Mouse (Mus musculus) brown adipose tissue, adult 24 weeks (tissue): Measurements from ENCODE around the gene Ly6g5b. TPM values are rescaled to one million over a fixed set of nuclear protein-coding genes. Genes with fewer than 3 reads are reported as not detected.

Experiments used
- H3K27ac ChIP-seq: fragments of 200-500 bp; replicated peaks from 2 replicates; pipeline ENCODE4 v1.5.1; 2012; ENCODE audit warnings: low read depth, mild to moderate bottlenecking, low read length
- H3K4me1 ChIP-seq: fragments of 200-500 bp; 2 replicates; pipeline ENCODE4 v1.6.1; 2012; ENCODE audit warnings: low read length, mixed read lengths; ENCODE audit not compliant: control insufficient read depth, insufficient read depth, insufficient read length
- H3K4me3 ChIP-seq: fragments of 200-500 bp; 2 replicates; pipeline ENCODE4 v1.5.1; 2012; ENCODE audit warnings: low read depth, mild to moderate bottlenecking, low read length, moderate library complexity; ENCODE audit not compliant: insufficient read depth
- polyA plus RNA-seq: library from polyadenylated mRNA; stranded (reverse); fragments of >200 nt; gene quantifications from 2 replicates; pipeline ENCODE4 v1.2.4, GENCODE M21; 2012; ENCODE audit not compliant: missing spikeins, insufficient read depth, insufficient read length

Ly6g5b gene
- polyA plus RNA-seq = not detected in 2 replicates

DNA sequence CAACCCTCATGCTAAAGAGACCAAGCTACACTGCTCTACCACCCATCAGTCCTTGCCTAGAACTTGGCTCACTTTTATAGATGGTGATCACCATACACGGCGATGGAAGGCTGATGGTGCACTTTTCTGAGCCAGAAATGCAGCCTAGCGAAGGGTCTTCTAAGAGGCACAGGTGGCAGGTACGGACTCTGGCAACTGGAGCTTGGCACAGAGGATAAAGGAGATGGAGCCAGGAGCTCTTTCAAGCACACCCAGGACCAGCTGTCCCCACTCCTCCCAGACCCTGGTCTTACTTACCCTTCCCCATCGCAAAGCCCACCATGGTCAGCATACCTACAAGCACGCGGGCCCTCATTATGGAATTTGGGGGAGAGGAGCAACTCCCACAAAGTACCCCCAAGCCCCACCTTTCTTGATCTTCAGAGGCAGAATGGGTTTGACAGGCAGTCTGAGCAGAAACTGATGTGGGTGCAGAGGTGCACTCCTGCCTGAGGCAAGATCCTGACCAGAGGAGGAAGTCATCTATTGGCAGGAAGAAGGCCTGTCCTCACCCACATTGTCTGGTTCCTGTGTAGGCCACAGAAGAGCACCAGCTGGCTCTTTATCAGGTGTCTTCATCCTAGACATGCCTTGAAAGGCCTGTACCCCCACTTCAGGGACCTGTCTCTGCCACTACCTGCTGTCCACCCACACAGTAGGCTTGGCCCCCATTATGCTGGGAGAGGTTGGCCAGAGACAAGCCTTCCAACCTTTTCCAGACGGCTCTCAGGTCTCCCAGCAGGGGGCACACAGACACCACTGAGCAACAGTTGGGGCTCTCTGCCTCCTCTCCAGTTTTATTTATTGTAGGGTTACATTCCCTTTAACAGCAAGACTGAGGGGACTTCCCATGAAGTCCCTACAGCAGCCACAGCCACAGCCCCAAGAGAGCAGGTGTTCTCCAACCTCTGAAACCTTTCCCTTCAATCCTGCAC is at the start of gene Ly6g5b:
Ly6g5b (minus strand) TSS at position 383 of the 974 bp plus-strand sequence.
- H3K27ac ChIP-seq = no peak within 1 kb of the TSS
- no peak within 1 kb of the TSS for H3K4me3 ChIP-seq
- H3K4me1 ChIP-seq = peaks cover 2% of the 10 kb centered on the region; the same call in 1 of the 2 replicates

DNA sequence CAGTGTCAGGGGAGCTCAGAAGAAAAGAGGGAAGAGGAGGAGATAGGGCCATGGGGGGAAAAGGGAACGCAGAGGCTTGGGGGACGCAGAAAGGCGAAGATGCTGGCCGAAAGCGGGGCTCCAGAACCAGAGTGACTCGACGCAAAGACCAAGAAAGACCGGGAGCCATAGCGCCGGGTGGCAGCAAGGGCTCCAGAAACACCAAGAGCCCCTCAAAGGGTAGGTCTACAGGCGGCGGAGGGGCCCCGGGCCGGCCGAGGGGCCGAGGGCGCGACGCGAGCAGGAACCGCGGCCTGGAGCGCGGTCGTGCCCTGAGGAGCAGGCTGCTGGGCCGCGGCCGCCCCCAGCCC is 49.0 kb upstream of the Ly6g5b start:
- Histone ChIP-seq H3K4me1 (peaks cover 13% of the 10 kb centered on the region), H3K4me3 (peak overlapping the region; percentile 95), H3K27ac (peak overlapping the region; percentile 78)

DNA sequence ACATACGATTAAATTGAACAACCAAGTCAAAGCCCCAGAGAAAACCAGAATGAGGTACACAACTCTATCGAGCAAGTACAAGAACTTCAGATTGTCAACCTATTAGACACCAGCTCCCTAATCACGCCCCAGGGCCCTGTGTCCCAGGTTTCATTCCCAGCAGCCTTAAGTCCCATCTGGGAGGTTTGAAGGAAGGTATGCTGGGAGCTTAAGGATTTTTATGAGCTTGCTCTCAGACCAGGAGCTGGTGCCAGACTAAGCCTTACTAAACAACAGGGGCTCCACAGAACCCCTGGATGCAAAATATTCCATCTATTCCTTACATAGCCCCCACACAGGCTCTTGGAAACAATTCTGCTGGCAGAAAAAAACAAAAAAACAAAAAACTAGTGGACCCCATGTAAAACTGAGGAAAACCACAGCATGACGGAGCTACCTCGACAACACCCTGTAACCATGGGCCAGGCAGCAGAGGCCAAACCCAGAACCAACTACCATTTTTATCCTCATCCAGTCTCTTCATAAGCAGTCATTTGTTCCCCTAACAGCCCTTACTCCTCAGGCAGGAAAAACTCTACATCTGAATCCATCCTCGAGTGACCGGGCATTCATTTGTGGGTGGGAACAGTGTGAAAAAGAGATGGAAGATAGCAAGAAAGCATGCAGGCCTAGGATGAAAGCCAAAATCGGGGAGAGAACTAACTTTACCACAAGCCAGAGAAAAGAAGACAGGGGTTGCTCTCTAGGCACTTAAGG is 48.3 kb upstream of the Ly6g5b start:
- Histone ChIP-seq H3K4me3 (peak overlapping the region; percentile 95), H3K4me1 (peaks cover 13% of the 10 kb centered on the region), H3K27ac (peak overlapping the region; percentile 78)

DNA sequence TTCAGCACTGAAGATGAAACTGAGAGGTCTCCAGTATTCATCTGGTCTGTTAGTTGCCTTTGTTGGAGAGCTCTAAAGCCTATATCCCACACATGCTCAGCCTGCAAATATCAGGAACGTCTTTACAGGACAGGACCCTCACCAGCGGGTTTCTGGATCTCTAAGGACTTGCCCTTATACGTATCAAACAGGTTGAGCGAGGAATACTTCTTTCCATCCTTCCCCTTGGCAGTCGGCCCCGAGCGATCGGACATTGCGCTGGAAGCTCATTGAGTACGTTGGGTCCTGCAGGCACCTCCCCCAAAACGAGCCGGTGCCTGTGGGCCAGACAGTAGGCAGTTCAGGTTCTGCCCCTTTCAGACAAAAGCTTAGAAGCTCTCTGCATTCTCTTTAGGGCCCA is 47.5 kb upstream of the Ly6g5b start:
- no peak overlapping the region for H3K27ac ChIP-seq
- H3K4me1 ChIP-seq = peaks cover 13% of the 10 kb centered on the region
- peak overlapping the region; percentile 27 for H3K4me3 ChIP-seq

DNA sequence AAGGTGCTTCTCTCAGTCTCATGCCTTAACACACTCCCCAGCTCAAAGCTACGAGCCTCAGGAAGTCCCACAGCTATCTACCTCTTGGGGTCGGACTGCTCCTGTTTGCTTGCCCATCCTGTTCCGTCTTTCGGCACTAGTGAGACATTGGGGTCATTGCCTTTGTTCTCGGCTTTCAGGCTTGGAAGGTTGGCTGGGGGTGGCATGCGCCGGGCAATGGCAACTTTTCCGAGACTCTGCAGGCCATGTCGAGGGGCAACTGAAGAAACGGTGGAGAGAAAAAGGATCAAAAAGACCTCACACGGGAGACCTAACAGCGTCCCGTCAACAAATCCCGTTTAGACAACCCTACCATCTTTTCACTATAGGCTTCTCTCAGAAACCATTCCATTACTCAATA is 46.9 kb upstream of the Ly6g5b start:
- Histone ChIP-seq H3K27ac (no peak overlapping the region), H3K4me3 (no peak overlapping the region), H3K4me1 (peaks cover 13% of the 10 kb centered on the region)

DNA sequence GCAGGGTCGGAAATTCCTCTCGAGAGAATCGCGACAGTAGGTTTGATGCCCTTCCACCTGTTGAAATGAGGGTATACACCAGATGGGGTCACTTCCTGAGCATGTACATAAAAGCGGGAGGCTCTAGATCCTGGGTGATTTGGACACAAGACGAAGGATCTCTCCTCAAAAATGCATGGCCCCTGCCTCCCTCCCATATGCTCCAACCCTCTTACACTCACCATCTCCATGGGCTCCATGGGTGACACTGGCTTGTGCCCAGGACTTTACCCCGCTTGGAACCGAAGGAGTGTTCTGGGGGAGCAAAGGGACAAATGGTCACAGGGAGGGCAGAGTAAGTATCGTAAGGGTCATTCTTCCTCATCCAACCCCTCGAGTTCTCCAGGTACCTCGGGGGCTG is 46.2 kb upstream of the Ly6g5b start:
- Histone ChIP-seq H3K27ac (no peak overlapping the region), H3K4me3 (no peak overlapping the region), H3K4me1 (peaks cover 13% of the 10 kb centered on the region)

DNA sequence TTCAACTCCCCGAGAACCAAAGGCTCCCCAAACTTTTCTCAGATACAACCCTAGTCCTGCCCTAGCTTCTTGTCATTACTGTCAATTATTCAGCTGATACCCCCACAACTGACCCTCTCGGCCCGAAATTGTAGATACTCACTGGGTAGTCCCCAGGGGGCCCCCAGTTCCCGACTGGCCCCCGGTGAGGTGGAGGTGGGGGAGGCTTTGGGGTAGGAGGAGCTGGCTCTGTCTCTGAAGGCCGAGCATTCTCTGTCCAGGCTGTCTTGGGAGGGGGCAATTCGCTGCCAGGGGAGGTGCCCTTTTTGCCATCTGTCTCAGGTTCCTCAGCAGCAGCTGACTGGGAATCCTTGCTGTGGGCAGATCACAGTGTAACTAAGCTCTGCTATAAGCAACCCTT is 44.4 kb upstream of the Ly6g5b start:
- Histone ChIP-seq H3K4me3 (no peak overlapping the region), H3K27ac (no peak overlapping the region), H3K4me1 (peaks cover 10% of the 10 kb centered on the region)

DNA sequence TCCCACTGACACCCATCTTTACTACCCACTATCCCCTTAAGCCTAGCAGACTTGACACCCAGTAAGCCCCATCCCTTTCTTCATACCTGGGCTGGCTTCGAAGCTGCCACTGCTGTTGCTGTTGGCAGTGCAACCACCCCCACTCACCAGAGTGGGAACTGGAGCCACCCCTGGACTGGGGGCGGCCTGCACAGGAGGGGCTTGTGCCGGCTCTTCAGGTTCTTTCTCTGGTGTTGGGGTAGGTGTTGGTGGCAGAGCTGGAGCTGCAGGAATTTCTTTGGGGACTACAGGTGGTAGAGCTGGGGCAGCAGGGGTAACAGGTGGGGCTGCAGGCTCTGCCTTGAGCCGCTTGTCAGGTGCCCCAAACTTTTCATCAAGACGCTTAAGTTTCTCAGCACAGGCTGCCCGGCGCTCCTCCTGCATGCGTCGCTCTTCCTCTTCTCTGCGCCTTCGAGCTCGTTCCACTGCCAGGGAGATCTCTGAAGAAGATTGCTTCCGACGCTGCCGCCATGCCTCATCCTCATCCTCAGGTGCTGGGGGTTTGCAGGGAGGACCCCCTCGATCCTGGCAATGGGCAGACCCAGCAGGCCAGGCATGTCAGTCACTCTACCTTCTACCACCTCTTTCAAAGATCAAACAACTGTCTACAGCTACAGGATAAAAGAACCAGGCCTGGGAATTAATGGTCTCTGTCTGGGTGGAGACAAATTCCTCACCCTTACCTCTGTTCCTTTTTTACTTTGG is 43.8 kb upstream of the Ly6g5b start:
- H3K4me3 ChIP-seq = no peak overlapping the region
- no peak overlapping the region for H3K27ac ChIP-seq
- H3K4me1 ChIP-seq = peaks cover 10% of the 10 kb centered on the region

DNA sequence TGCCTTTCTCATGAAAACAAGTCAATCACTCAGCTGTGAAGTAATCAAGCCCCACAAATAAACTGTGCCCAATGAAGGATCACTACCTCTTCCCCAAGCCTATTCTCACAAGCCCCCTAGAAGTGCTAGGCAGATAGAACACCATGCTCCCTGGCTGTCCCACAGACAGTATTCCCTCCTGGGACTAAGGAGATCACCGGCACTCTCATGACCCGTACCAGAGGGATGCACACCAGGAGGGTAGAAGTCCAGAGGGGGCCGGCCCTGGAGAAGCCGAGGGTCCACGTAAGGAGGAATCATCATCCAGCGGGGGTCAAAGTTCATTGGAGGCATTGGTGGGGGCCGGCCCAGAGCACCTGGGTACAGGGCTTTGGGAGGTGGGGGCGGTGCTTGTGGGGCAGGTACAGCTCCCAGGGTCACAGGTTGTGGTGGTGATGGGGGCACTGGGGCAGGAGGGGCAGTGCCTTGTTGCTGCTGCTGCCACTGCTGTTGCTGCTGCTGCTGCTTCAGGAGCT is 42.5 kb upstream of the Ly6g5b start:
- H3K4me1 ChIP-seq = peaks cover 6% of the 10 kb centered on the region
- no peak overlapping the region for H3K4me3 ChIP-seq
- H3K27ac ChIP-seq = no peak overlapping the region

DNA sequence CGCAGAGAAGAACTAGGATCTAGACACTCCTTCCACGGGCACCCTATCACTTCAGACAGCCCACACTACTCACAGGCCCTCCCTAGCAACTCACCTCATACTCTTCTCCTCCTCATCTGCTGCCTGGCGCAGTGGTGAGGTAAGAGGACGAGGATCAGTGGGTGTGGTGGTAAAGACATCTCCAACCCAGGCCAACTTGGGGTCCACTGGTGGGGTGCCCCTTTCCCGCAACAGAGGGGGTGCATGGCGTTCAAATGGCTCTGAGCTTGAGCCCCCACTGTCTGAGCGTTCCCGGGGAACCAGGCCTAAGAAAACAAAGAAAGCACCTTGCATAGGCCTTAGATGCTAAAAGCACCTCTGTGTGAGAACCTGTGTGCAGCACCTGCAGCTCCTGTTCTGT is 42.0 kb upstream of the Ly6g5b start:
- 0 out of 2 replicates have a peak, but pooled peaks cover 3% of the 10 kb centered on the region for H3K4me1 ChIP-seq
- no peak overlapping the region for H3K4me3 ChIP-seq
- no peak overlapping the region for H3K27ac ChIP-seq

DNA sequence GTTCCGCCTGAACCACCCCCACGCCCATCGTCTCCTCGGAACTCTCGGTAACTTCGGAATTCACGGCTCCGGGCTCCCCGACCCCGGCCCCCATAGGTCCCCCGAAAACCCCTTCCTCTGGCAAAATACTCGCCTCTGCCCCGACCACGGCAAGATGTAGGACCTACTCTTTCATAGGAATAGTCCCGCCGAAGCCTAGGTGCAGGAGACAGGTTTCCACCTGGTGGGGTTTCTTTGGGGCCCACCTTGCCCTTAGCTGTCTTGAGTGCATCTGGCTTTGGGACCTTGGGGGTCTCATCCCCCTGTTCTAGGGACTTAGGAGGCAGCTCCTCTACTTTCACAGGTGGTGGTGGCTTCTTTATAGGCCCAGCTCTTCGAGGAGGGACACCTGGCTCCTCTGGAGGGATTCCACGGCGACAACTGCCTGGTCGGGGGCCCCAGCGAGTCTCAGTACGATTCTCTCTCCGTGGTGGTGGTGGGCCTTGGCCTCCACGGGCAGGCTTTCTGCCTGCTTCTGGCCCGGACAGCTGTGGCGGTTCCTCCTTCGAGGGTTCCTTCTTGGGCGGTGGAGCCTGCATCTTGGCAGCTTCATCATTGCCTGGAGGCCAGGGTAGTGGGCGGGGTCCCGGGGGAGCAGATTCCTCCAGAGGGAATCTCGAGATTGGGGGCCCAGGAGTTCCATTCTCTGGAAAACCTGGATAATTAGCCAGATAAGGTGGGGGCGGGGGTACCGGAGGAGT is 41.4 kb upstream of the Ly6g5b start:
- no peak overlapping the region for H3K4me3 ChIP-seq
- H3K27ac ChIP-seq = no peak overlapping the region
- H3K4me1 ChIP-seq = no peaks in the 10 kb centered on the region

DNA sequence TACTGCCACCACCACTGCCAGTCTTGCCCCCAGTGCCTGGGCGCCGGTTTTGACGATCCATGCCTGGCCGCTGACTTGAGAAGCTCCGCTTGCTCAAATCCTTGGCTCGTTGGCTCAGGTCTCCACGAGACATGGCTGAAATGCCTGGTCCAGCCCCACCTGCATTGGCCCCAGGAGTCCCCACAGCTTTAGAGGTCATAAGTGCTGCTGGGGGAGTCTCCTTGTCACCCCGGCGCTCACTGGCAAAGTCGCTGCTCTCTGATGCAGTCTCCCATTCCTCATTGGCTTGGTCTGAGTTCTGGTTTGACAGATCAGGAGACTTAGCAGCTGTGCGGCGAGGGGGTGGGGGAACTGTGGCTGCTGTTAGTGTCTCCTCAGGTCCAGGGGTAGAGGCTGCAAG is 40.2 kb upstream of the Ly6g5b start:
- Histone ChIP-seq H3K4me1 (no peaks in the 10 kb centered on the region), H3K27ac (no peak overlapping the region), H3K4me3 (no peak overlapping the region)

DNA sequence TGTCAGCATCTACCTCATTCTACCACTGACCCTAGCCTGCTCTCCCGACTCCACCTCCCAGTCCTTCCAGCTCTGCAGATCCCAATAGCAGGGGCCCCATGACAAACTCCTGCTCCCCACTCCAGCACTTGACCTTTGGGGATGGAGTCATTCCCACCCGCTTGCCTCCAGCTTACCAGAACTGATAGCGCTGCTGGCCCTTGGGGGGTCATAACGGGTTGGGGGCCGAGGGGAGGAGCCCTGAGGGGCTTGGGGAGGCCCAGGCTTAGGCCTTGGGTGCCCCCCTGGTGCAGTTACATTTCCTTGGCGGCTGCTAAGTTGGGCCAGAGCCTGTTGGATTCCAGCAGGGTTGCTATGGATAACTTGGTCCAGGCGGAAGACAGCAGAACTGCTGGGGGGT is 39.4 kb upstream of the Ly6g5b start:
- Histone ChIP-seq H3K4me3 (no peak overlapping the region), H3K27ac (no peak overlapping the region), H3K4me1 (no peaks in the 10 kb centered on the region)

DNA sequence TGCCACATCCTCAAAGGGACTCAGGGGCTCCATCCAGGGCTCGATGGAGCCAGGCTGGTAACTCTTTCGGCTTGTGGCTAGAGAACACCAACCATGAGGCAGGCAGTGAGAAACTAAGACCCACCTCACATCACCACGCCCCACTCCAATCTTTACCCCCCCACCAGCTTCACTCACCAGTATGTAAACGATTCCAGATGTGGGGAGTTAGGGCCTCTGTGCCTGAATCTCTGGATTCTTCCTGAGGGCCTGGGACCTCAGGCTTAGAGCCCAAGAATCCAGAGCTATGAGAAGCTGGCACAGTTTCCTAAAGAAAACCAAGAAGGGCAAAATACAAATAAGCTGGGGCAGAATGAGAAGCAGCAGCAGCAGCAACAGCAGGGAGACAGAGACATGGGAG is 38.7 kb upstream of the Ly6g5b start:
- Histone ChIP-seq H3K4me1 (no peaks in the 10 kb centered on the region), H3K4me3 (no peak overlapping the region), H3K27ac (no peak overlapping the region)
